Mouse (Mus musculus) embryonic stem cell, embryonic (primary cell): ENCODE data around the gene Hmga1.

Experiments used
- CTCF ChIA-PET, 4 experiments: fragments of 300-600 bp in 2 of 4; fragments of 350-600 bp in 2 of 4; sonication (Branson Sonifier 250); formaldehyde crosslinking; loops; one replicate each; lab custom pipeline; 2022; ENCODE audit warnings: inconsistent platforms in 2 of 4; lab: Charles Lee
- POLR2A ChIA-PET, 4 experiments: fragments of 300-600 bp in 2 of 4; fragments of 350-600 bp in 2 of 4; sonication (Branson Sonifier 250); formaldehyde crosslinking; loops; one replicate each; lab custom pipeline; 2022; ENCODE audit warnings: antibody characterized with exemption in 4 of 4, inconsistent platforms in 1 of 4; lab: Charles Lee

Hmga1 gene

DNA sequence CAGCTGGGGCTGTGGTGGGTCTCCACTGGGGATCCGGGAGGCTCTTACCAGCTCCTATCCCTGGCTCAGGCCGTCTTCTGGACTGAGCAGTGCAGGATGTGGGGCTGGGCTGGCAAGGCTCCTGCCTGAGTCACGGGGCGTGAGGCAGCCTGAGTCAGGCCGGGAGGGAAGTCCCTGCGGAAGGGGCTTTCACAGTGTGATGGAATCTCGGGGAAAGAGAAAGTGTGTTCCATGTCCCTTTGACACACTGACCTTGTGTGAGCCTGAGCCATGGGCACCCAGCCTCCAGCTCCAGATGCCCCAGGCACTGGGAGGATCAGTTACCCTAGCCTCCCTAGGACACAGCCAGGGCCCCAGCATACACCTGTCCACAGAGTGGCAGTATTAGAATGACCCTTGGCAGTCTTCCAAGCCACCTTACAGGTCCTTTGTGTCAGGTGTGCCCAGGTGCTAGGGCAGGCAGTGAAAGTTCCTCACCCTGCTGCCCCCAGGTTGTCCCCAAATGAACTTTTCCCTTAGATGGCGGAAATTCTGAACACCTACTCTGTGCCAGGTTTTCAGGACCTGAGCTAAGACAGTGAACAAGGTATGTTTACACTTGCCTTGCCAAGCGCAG lies 8.9 kb upstream of the Hmga1 start:
- ChIA-PET CTCF (interaction anchor here in 2 of 4 experiments (0.5 to 1.3 kb wide), 3 partner anchors 9 to 193 kb away, joined by 3 read pairs; partner anchors contain the start of gene Hmga1 (in 1 of the 2)), POLR2A (interaction anchor here in 3 of 4 experiments (0.9 to 3.8 kb wide), 13 partner anchors 8 to 161 kb away, joined by 3 to 52 read pairs (median 5); partner anchors contain the start of genes Hmga1 (in 3 of the 3), AI413582 (in 1 of the 3) and RPS10-NUDT3 (in 1 of the 3))

DNA sequence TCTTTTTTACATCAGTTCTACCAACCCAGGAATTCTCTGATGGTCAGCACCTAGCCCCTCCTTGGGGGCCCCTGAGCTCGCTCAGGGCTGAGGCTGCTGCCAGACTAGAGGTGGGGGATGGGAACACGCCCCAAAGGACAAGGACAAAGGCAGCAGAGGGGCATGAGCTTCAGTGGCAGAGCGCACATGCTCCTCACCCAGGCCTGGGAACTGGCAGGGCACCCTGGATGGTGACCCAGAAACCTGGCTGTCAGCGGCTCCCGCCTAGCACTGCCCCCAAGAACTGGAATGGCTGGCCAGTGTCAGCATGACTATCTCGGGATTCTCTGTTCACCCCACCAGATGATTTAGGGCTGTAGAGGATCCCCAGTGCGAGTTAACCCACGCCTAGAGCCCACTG lies 7.1 kb upstream of the Hmga1 start:
- CTCF ChIA-PET = interaction anchor here in 1 of 4 experiments (1.3 kb wide), 1 partner anchor 220 kb away, joined by 3 read pairs; no protein-coding TSS in a partner anchor
- POLR2A ChIA-PET = interaction anchor here in 3 of 4 experiments (1.0 to 3.8 kb wide), 4 partner anchors 8 to 47 kb away, joined by 3 to 52 read pairs (median 3); partner anchors contain the start of gene Hmga1 (in 1 of the 3)

- ChIA-PET POLR2A (interaction anchor here (0.5 to 8.9 kb wide), 38 partner anchors 9 to 1072 kb away, joined by 3 to 143 read pairs (median 4); partner anchors contain the start of genes AI413582 (in 2 of the 4), Nudt3 (in 2 of the 4), RPS10-NUDT3 (in 1 of the 4) and Rps10 (in 1 of the 4)), CTCF (interaction anchor here (0.6 to 1.9 kb wide), 14 partner anchors 8 to 91 kb away, joined by 3 to 10 read pairs (median 5); partner anchors contain the start of gene AI413582 (in 1 of the 4))
Observed at GRCm38 (mm10) chr17:27551393-27551940, 4.8 kb upstream of the Hmga1 start.

DNA sequence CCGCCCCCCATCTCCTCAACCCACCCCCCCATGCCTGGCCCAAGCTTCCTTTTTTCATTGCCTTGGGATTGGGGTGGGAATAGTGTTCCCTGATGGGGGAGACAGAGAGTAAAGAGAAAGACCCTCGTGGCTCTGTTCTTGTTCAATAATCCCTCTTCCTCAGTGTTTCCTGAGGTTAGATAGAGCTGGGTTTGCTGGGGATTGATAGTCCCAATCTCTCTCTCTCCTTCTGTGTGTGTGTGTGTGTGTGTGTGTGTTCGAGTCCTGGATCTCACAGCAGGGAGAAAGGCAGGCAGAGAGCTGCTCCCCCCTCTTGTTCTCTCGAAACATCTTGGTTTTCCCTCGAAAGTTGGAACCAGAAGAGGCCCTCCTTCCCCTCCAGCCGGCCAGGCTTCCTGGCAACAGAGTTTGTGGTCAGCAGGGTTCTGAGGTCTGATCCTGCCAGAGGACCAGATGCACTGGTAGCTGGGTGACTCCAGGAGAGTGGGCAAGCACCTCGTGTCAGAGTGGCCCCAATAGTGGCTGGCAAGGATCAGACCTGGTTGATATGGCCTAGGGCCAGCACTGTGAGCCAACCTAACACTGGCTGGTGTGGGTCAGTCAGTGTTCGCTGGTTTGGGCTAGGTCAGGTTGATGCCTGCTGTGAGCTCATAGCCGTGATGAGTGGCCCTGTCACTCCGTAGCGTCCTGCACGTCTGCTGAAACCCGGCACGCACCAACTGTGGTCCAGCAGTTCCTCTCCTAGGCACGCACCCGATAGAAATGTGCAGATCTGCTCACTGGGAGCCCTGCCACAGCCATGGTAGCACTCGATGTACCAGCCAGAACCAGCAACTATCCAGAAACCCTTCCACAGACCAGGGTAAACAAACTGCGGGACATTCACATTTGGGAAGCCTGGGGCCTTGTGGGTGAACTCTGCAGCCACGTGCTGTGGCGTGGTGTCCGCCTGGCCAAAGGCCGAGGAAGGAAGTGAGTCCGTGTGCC lies 3.8 kb upstream of the Hmga1 start:
- POLR2A ChIA-PET = interaction anchor here (0.5 to 8.9 kb wide), 44 partner anchors 8 to 785 kb away, joined by 3 to 143 read pairs (median 4); partner anchors contain the start of genes AI413582 (in 2 of the 4), Nudt3 (in 2 of the 4), RPS10-NUDT3 (in 2 of the 4) and Rps10 (in 1 of the 4)
- CTCF ChIA-PET = interaction anchor here (0.6 to 1.9 kb wide), 16 partner anchors 10 to 465 kb away, joined by 3 to 10 read pairs (median 4); partner anchors contain the start of gene AI413582 (in 1 of the 4)

DNA sequence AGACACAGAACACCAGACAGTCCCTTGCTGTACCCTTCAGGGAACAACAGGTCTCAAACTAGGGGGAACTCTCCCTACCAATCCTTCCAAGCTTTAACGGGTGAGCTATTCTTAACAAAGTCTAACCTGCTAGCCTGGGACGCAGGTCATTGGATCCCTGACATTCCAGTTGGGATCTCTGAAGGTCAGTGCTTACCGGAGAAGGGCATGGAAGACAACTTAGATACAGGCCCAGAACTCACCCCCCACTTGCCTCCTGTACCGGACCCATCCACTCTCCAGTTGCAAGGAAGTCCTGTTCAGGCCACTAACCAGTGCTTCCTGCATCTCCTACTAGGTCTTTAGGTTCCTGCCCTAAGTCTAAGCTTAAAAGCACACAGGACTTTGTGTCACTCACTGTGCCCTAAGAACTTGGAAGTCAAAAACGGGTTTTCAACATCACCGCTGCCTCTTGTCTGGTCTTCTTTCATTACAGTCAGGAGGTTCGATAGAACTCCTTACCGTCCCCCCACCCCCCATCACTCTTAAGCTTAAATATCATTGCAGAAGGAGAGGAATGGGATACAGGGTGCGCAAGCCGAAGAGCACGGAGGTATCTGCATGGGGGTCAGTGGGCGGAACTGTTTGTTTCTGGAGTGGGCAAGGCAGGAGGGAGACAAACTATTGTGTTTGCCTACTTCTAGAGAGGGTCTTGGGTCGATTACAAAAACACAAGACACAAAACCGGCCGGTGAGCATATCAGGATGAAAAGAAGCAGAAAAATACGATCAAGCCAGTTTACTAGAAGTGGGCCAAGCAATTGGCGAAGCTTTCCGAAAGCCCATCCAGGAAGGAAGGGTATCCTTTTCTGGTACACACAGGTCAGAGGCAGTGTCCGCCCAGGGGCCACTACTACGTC lies 2.0 kb upstream of the Hmga1 start:
- CTCF ChIA-PET = interaction anchor here in 3 of 4 experiments (0.5 to 2.0 kb wide), 12 partner anchors 11 to 934 kb away, joined by 3 to 8 read pairs (median 4); partner anchors contain the start of gene AI413582 (in 2 of the 3)
- POLR2A ChIA-PET = interaction anchor here (0.6 to 8.9 kb wide), 51 partner anchors 7 to 775 kb away, joined by 3 to 146 read pairs (median 4); partner anchors contain the start of genes RPS10-NUDT3 (in 3 of the 4), AI413582 (in 2 of the 4), Nudt3 (in 2 of the 4) and Rps10 (in 2 of the 4)

- CTCF ChIA-PET = interaction anchor here in 3 of 4 experiments (0.5 to 2.0 kb wide), 5 partner anchors 10 to 933 kb away, joined by 3 to 8 read pairs (median 4); partner anchors contain the start of gene AI413582 (in 1 of the 3)
- POLR2A ChIA-PET = interaction anchor here (0.5 to 8.9 kb wide), 62 partner anchors 8 to 1559 kb away, joined by 3 to 146 read pairs (median 6); partner anchors contain the start of genes AI413582 (in 3 of the 4), RPS10-NUDT3 (in 3 of the 4), Nudt3 (in 2 of the 4) and Rps10 (in 2 of the 4)
Observed at GRCm38 (mm10) chr17:27555075-27555511, 1.2 kb upstream of the Hmga1 start.

DNA sequence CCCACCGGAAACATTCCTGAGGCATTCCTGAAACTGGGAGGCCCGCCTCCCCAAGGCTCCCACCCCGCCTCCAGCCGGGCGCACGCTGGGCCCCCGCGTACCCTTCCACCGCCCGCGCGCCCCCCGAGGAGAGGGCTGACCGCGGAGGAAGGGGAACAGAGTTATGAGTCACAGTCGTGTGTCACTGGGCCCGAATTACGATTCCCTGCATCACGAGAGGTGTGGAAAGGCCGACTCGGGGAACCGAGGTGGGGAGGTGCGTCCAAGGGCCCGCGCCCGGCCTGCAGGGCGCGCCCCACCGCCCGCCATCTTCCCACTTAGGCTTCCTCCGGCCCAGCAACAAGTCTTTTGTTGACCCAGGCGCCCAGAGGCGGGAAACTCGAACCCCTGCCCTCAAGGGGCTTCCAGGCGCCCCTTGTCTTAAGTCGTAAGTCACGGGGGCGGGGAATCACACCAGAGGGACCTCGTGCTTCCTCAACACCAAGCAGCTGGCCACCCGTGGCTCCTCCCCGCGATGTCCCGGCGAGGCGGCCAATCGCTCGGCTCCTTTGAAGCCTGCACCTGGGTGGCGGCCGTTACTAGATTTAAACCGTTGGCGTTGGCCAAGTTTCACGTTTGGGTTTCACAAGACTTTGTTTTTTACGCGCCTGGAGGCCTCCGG lies 655 bp upstream of the Hmga1 start:
- CTCF ChIA-PET = interaction anchor here (0.5 to 2.0 kb wide), 13 partner anchors 8 to 1458 kb away, joined by 3 to 7 read pairs (median 3); partner anchors contain the start of gene AI413582 (in 2 of the 4)

DNA sequence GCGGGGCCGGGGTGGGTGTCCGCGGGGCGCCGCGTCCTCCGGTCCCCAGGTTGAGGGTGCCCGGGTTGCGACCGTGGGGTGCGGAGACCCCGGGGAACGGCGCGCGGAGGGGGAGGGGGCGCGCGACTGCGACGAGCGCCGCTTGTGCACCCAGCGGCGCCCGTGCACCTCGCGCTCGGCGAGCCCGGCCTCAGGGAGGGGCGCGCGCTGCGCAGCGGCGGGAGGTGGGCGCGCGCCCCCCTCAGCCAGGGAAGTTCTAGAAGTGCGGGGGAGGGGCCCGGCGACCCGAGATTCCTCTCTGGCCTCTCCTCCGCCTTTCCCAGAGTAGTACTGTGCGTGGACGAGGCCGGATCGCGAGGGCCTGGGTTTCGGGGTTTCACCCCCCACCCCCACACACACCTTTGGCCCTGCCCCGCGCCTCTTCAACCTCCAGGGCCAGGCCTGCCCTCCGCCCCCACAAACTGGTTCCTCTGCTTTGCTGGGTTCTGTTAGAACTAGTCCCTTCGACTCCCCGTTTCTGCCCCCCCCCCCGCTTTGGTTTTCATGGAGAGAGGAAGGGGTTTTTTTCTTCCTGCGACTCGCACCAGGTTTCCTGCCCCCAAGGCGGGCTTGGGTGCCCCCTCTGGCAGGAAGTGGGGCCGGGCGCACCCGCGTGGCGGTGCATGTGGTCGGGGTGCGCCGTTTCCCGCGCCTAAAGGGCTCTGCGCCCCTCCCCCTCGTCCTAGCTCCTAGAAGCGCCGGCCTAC lies 1.1 kb downstream of the Hmga1 start:
- POLR2A ChIA-PET = interaction anchor here in 3 of 4 experiments (0.6 to 8.9 kb wide), 60 partner anchors 8 to 669 kb away, joined by 3 to 146 read pairs (median 6); partner anchors contain the start of genes Nudt3 (in 3 of the 3), RPS10-NUDT3 (in 3 of the 3), AI413582 (in 2 of the 3) and Rps10 (in 2 of the 3)
- CTCF ChIA-PET = interaction anchor here (0.6 to 2.0 kb wide), 6 partner anchors 8 to 490 kb away, joined by 4 to 7 read pairs (median 6); partner anchors contain the start of gene AI413582 (in 1 of the 4)

More for the DNA sequence above, 655 bp upstream of the Hmga1 start:
- POLR2A ChIA-PET = interaction anchor here (0.5 to 8.9 kb wide), 181 partner anchors 8 to 1901 kb away, joined by 3 to 146 read pairs (median 4); partner anchors contain the start of genes AI413582 (in 3 of the 4), Nudt3 (in 3 of the 4), RPS10-NUDT3 (in 3 of the 4) and Rps10 (in 2 of the 4)

GRCm38 (mm10) chr17:27557927-27558661 lies 1.8 kb downstream of the Hmga1 start:
- CTCF ChIA-PET = interaction anchor here (0.6 to 2.0 kb wide), 6 partner anchors 8 to 1003 kb away, joined by 3 to 7 read pairs (median 5); partner anchors contain the start of genes AI413582 (in 1 of the 4) and Clps (in 1 of the 4)
- POLR2A ChIA-PET = interaction anchor here in 3 of 4 experiments (0.5 to 8.9 kb wide), 36 partner anchors 10 to 522 kb away, joined by 3 to 146 read pairs (median 6); partner anchors contain the start of genes Nudt3 (in 2 of the 3), RPS10-NUDT3 (in 2 of the 3), Rps10 (in 2 of the 3) and Anks1 (in 1 of the 3)

DNA sequence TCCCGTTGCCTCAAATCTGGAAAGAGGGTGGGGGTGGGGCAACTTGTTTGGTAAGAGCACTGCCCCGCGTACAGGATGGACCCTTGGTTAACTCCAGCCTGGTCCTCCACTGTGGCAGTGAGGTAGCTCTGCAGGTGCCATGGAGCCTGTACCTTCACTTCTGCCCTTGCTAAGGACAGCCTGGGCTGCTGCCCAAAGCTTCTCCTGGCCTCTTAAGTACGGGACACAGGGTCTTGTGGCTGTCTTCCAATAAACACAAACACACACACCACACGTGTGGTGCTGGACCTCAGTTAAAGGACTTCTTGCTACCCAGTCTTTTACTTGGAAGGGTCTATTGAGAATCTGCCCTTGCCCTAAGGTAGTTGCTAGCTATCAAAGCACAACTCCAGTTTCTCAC lies 2.5 kb downstream of the Hmga1 start:
- POLR2A ChIA-PET = interaction anchor here in 3 of 4 experiments (0.5 to 8.9 kb wide), 27 partner anchors 12 to 521 kb away, joined by 3 to 146 read pairs (median 5); partner anchors contain the start of genes Nudt3 (in 2 of the 3), RPS10-NUDT3 (in 2 of the 3) and Rps10 (in 2 of the 3)
- CTCF ChIA-PET = interaction anchor here in 3 of 4 experiments (0.6 to 1.6 kb wide), 5 partner anchors 24 to 1002 kb away, joined by 3 to 4 read pairs (median 3); partner anchors contain the start of gene Clps (in 1 of the 3)

DNA sequence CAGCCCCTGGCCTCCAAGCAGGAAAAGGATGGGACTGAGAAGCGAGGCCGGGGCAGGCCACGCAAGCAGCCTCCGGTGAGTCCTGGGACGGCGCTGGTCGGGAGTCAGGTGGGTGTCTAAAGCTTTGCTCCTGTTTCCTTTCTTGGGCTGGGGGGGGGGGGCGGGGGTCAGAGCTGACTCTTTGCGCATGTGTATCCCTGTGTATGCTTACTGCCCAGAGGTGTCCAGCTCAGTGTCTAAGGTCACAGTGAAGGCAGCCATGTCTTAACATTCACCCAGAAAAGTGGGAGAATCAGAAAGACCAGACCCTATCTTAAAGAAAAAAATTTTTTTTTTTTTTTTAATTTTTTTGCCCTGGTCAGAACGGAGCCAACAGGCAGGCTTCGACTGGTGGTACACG lies 3.3 kb downstream of the Hmga1 start:
- ChIA-PET POLR2A (interaction anchor here in 2 of 4 experiments (0.6 to 8.9 kb wide), 20 partner anchors 8 to 318 kb away, joined by 3 to 146 read pairs (median 6); partner anchors contain the start of genes RPS10-NUDT3 (in 2 of the 2), Rps10 (in 2 of the 2) and Nudt3 (in 1 of the 2)), CTCF (interaction anchor here in 1 of 4 experiments (0.6 to 0.7 kb wide), 3 partner anchors 69 to 489 kb away, joined by 3 to 4 read pairs (median 3); no protein-coding TSS in a partner anchor)

DNA sequence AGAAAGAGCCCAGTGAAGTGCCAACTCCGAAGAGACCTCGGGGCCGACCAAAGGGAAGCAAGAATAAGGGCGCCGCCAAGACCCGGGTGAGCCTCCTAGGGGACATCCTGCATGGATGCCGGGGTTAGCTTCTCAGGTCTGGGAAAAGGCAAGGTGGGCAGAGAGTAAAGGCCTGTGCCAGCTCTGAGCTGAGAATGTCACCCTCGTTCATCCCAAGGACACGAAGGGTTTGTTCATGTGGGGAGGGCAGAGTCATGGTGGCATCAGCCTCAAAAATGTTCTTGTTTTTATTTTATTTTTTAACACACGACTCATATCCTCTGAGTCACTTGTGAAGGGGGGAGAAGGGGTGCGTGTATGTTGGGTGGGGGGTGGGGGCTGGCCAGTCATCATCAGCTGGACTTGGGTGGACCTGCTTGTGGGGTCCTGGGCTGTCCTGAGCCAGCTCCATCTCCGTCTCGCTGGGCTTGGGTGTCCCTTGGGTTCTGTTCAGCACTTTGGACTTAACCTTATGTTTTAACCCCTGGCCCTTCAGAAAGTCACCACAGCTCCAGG lies 4.7 kb downstream of the Hmga1 start:
- POLR2A ChIA-PET = interaction anchor here (0.6 to 8.9 kb wide), 15 partner anchors 9 to 75 kb away, joined by 3 to 146 read pairs (median 3); partner anchors contain the start of genes Nudt3 (in 1 of the 4), RPS10-NUDT3 (in 1 of the 4) and Rps10 (in 1 of the 4)
- CTCF ChIA-PET = interaction anchor here in 1 of 4 experiments (0.5 to 0.6 kb wide), 2 partner anchors 32 to 158 kb away, joined by 3 to 14 read pairs; no protein-coding TSS in a partner anchor
